In the genomic region with DNA sequence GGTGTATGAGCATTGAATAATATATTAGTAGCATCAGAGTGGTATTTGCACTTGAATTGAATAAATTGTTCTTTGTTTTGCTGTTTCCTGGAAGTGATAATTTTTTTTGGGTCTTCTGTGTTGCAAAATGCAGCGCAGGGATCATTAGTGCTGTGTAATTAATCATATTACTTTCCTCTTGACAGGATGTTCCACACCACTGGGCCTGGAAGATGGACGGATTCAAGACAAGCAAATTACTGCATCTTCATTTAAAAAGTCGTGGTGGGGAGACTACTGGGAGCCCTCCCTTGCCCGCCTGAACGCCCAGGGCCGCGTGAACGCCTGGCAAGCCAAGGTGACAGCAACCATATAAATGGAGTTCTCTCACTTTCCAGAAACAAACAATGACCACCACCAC, we compare ENCODE assay signal across 19 mouse cellular contexts.
"Had no signal": no experiment of that assay in that cellular context is flagged by ENCODE, and none has a peak within 500 bp of the region (broad histone marks: within the 10 kb centered on the region; RNA-seq: fewer than 3 reads in every experiment).

No protein-coding gene starts in this region.

- H3K27ac ChIP-seq: kidney, embryonic 15.5 days; left cerebral cortex, adult 2 months; liver, embryonic 13.5 days; neural tube, embryonic 13.5 days; stomach, postnatal 0 days had no signal

- H3K4me3 ChIP-seq: kidney, embryonic 15.5 days; left cerebral cortex, adult 2 months; liver, embryonic 13.5 days; neural tube, embryonic 13.5 days had no signal

- DNase-seq: kidney, postnatal 10 days; kidney, postnatal 36 days; layer of hippocampus, postnatal 36 days; liver, embryonic 13.5 days; lung, adult 2 months; lung, postnatal 14 days; lung, postnatal 4 days; midbrain, embryonic 14.5 days; right cerebral cortex, adult 18-20 months; right cerebral cortex, postnatal 14 days; right cerebral cortex, postnatal 4 days; thymus, adult 2 months; thymus, postnatal 14 days; thymus, postnatal 4 days had no signal

- H3K27me3 ChIP-seq: kidney, embryonic 15.5 days; liver, embryonic 13.5 days; neural tube, embryonic 13.5 days had no signal

- H3K36me3 ChIP-seq: kidney, embryonic 15.5 days; liver, embryonic 13.5 days; neural tube, embryonic 13.5 days had no signal

- H3K4me2 ChIP-seq: kidney, embryonic 15.5 days; liver, embryonic 13.5 days; midbrain, embryonic 11.5 days; neural tube, embryonic 13.5 days had no signal

- H3K9me3 ChIP-seq: kidney, embryonic 15.5 days; liver, embryonic 13.5 days; neural tube, embryonic 13.5 days had no signal

- H3K9ac ChIP-seq: kidney, embryonic 15.5 days; liver, embryonic 13.5 days; neural tube, embryonic 13.5 days had no signal
